In genomic region chr11:72544716-72545115, GRCm38 (mm10) we compare ENCODE assay signal across 25 mouse cellular contexts. TPM values are rescaled to one million over a fixed set of nuclear protein-coding genes. Genes with fewer than 3 reads are reported as not detected.
"Had no signal": no experiment of that assay in that cellular context is flagged by ENCODE, and none has a peak within 500 bp of the region (broad histone marks: within the 10 kb centered on the region; RNA-seq: fewer than 3 reads in every experiment).

No protein-coding gene starts in this region.

- H3K36me3 ChIP-seq: intestine, embryonic 15.5 days; kidney, embryonic 15.5 days; limb, embryonic 10.5 days; limb, embryonic 13.5 days; lung, embryonic 15.5 days; neural tube, embryonic 12.5 days; neural tube, embryonic 15.5 days had no signal

- H3K4me1 ChIP-seq: intestine, embryonic 15.5 days; kidney, embryonic 15.5 days; limb, embryonic 10.5 days; limb, embryonic 13.5 days; lung, embryonic 15.5 days; neural tube, embryonic 12.5 days; neural tube, embryonic 15.5 days had no signal

- H3K27ac ChIP-seq: intestine, embryonic 15.5 days; kidney, embryonic 15.5 days; limb, embryonic 10.5 days; limb, embryonic 13.5 days; lung, embryonic 15.5 days; neural tube, embryonic 12.5 days; neural tube, embryonic 15.5 days; stomach, postnatal 0 days had no signal

- H3K9me3 ChIP-seq: intestine, embryonic 15.5 days; kidney, embryonic 15.5 days; limb, embryonic 10.5 days; limb, embryonic 13.5 days; lung, embryonic 15.5 days; neural tube, embryonic 12.5 days; neural tube, embryonic 15.5 days had no signal

- DNase-seq: kidney, adult 11 months; kidney, adult 8-10 months; kidney, postnatal 10 days; kidney, postnatal 36 days; lung, adult 18-20 months; lung, postnatal 10 days; lung, postnatal 36 days; midbrain, embryonic 14.5 days; right cerebral cortex, adult 18-20 months; right cerebral cortex, postnatal 14 days; right cerebral cortex, postnatal 4 days; thymus, adult 2 months; thymus, postnatal 14 days; thymus, postnatal 4 days had no signal

- H3K27me3 ChIP-seq: intestine, embryonic 15.5 days; kidney, embryonic 15.5 days; limb, embryonic 13.5 days; lung, embryonic 15.5 days; neural tube, embryonic 12.5 days; neural tube, embryonic 15.5 days had no signal

- H3K4me2 ChIP-seq: intestine, embryonic 15.5 days; kidney, embryonic 15.5 days; limb, embryonic 13.5 days; lung, embryonic 15.5 days; midbrain, embryonic 11.5 days; neural tube, embryonic 12.5 days; neural tube, embryonic 15.5 days had no signal

- H3K9ac ChIP-seq: intestine, embryonic 15.5 days; kidney, embryonic 15.5 days; limb, embryonic 13.5 days; lung, embryonic 15.5 days; neural tube, embryonic 12.5 days; neural tube, embryonic 15.5 days had no signal

- ATAC-seq: intestine, embryonic 15.5 days had no signal

- H3K4me3 ChIP-seq: intestine, embryonic 15.5 days; kidney, embryonic 15.5 days; limb, embryonic 10.5 days; limb, embryonic 13.5 days; lung, embryonic 15.5 days; neural tube, embryonic 12.5 days; neural tube, embryonic 15.5 days had no signal

RNA-seq across cellular contexts. Expression of gene Spns3, which starts 5.6 kb away (rescaled TPM):
- polyA plus RNA-seq: midbrain, embryonic 11.5 days; midbrain, embryonic 14.5 days; midbrain, postnatal 0 days; neural tube, embryonic 12.5 days; stomach, embryonic 14.5 days had no signal
